Mouse (Mus musculus) embryonic fibroblast, embryonic 13.5 days (primary cell): ENCODE results near the gene Tbxas1. TPM values are rescaled to one million over a fixed set of nuclear protein-coding genes. Genes with fewer than 3 reads are reported as not detected.

ENCODE experiments used
- H3K27ac ChIP-seq: 2 replicates; pipeline ENCODE4 v1.5.1; 2012; ENCODE audit warnings: low read length, control low read depth, inconsistent platforms; ENCODE audit not compliant: insufficient read depth
- H3K4me1 ChIP-seq: 2 replicates; pipeline ENCODE4 v1.6.1; 2011; ENCODE audit warnings: low read length; ENCODE audit not compliant: control insufficient read depth, insufficient read depth
- H3K4me3 ChIP-seq: 2 replicates; pipeline ENCODE4 v1.5.1; 2011; ENCODE audit warnings: mild to moderate bottlenecking, control low read depth, low read length; ENCODE audit not compliant: insufficient read depth
- CTCF ChIP-seq: IDR thresholded peaks from 2 replicates; pipeline ENCODE4 v1.5.1; 2011; ENCODE audit warnings: mild to moderate bottlenecking, control low read depth, low read length, moderate library complexity, borderline replicate concordance; ENCODE audit not compliant: insufficient read depth
- POLR2A ChIP-seq: IDR thresholded peaks from 2 replicates; pipeline ENCODE4 v1.6.1; 2011; ENCODE audit warnings: low read depth, mild to moderate bottlenecking, control low read depth, low read length, moderate library complexity
- polyA plus RNA-seq: library from polyadenylated mRNA; stranded (reverse); fragments of >200 nt; gene quantifications from 2 replicates; pipeline ENCODE4 v1.2.4, GENCODE M21; 2011; ENCODE audit warnings: low read depth; ENCODE audit not compliant: missing spikeins, insufficient read length

Tbxas1 gene
- polyA plus RNA-seq, 1 experiment, result 0.86 TPM

GRCm38 (mm10) chr6:39117584-39118455 lies 242.6 kb downstream of the Tbxas1 start, which contains the start of gene Parp12:
Gene Parp12 (minus strand): TSS chr6:39118349.
- TF ChIP-seq POLR2A (no peak; the same call in 1 of the 2 replicates), CTCF (no peak)
- H3K4me1 ChIP-seq, result peaks cover 5% of the 10 kb centered on the region
- H3K4me3 ChIP-seq, result peak within 1 kb of the TSS; percentile 53
- H3K27ac ChIP-seq, result no peak within 1 kb of the TSS

- no peak for TF ChIP-seq CTCF
- TF ChIP-seq POLR2A, result 0 out of 2 replicates have a peak, but pooled peaks have one; percentile 1
- Histone ChIP-seq H3K27ac (no peak overlapping the region), H3K4me3 (peak overlapping the region; percentile 53), H3K4me1 (peaks cover 5% of the 10 kb centered on the region)
These were observed 243.3 kb downstream of the Tbxas1 start for GRCm38 (mm10) chr6:39118456-39118881.

GRCm38 (mm10) chr6:39120685-39121084 lies 245.5 kb downstream of the Tbxas1 start:
- TF ChIP-seq CTCF (no peak), POLR2A (no peak)
- Histone ChIP-seq H3K4me1 (peaks cover 2% of the 10 kb centered on the region; the same call in 1 of the 2 replicates), H3K27ac (no peak overlapping the region), H3K4me3 (no peak overlapping the region)

- Histone ChIP-seq H3K27ac (no peak overlapping the region), H3K4me1 (no peaks in the 10 kb centered on the region), H3K4me3 (no peak overlapping the region)
- no peak for TF ChIP-seq POLR2A
- no peak for TF ChIP-seq CTCF
These were observed 249.5 kb downstream of the Tbxas1 start for GRCm38 (mm10) chr6:39124719-39125118.

GRCm38 (mm10) chr6:39131480-39131879 lies 256.3 kb downstream of the Tbxas1 start:
- TF ChIP-seq POLR2A, result no peak
- TF ChIP-seq CTCF, result no peak
- Histone ChIP-seq H3K4me1 (no peaks in the 10 kb centered on the region), H3K27ac (no peak overlapping the region), H3K4me3 (no peak overlapping the region)

- Histone ChIP-seq H3K4me3 (no peak overlapping the region), H3K4me1 (no peaks in the 10 kb centered on the region), H3K27ac (no peak overlapping the region)
- no peak for TF ChIP-seq POLR2A
- TF ChIP-seq CTCF, result no peak
These were observed 257.4 kb downstream of the Tbxas1 start for GRCm38 (mm10) chr6:39132556-39132955.

Other genes starting within 250 kb of the Tbxas1 start
- gene Klrg2, start 238.2 kb upstream of the Tbxas1 start, polyA plus RNA-seq, result 1.1 and 2.3 TPM in 2 replicates
- gene Clec2l, start 212.3 kb upstream of the Tbxas1 start, polyA plus RNA-seq, result 0.61 and 0.68 TPM in 2 replicates
- gene Hipk2, start 761 bp downstream of the Tbxas1 start, polyA plus RNA-seq, result 33.1 and 45.6 TPM in 2 replicates
- 23.0 and 30.6 TPM in 2 replicates for gene Parp12, start 242.9 kb downstream of the Tbxas1 start, polyA plus RNA-seq